Mouse (Mus musculus) ES-Bruce4 (cell line): ENCODE results near the gene Sly. TPM values are rescaled to one million over a fixed set of nuclear protein-coding genes. Genes with fewer than 3 reads are reported as not detected.
"Not testable (repeated sequence)": the region's sequence is repeated elsewhere in the genome, so short reads cannot be mapped to it uniquely, and the experiment has no call there.

Experiments
- H3K27ac ChIP-seq: 2 replicates; pipeline ENCODE4 v1.5.1; 2012; ENCODE audit warnings: low read length, inconsistent platforms; ENCODE audit not compliant: insufficient read depth
- H3K27me3 ChIP-seq: 2 replicates; pipeline ENCODE4 v1.6.1; 2012; ENCODE audit warnings: mild to moderate bottlenecking, low read length, inconsistent platforms; ENCODE audit not compliant: control insufficient read depth, poor library complexity, insufficient read depth, severe bottlenecking
- H3K36me3 ChIP-seq: 2 replicates; pipeline ENCODE4 v1.6.1; 2012; ENCODE audit warnings: inconsistent platforms, mild to moderate bottlenecking, low read length, moderate library complexity; ENCODE audit not compliant: control insufficient read depth, poor library complexity, insufficient read depth, severe bottlenecking
- H3K4me1 ChIP-seq: one replicate; pipeline ENCODE4 v1.8.1; 2011; ENCODE audit warnings: low read length; ENCODE audit not compliant: control insufficient read depth, insufficient read depth
- H3K4me3 ChIP-seq: 2 replicates; pipeline ENCODE4 v1.5.1; 2011; ENCODE audit warnings: low read depth, mild to moderate bottlenecking, low read length
- H3K9ac ChIP-seq: 2 replicates; pipeline ENCODE4 v1.6.1; 2012; ENCODE audit warnings: low read depth, mild to moderate bottlenecking, inconsistent platforms; ENCODE audit not compliant: poor library complexity, severe bottlenecking
- H3K9me3 ChIP-seq: replicated peaks from 2 replicates; pipeline ENCODE4 v1.6.1; 2012; ENCODE audit warnings: mild to moderate bottlenecking, low read length, inconsistent platforms; ENCODE audit not compliant: control insufficient read depth, poor library complexity, insufficient read depth, severe bottlenecking
- polyA plus RNA-seq: library from polyadenylated mRNA; stranded (reverse); fragments of >200 nt; gene quantifications from 2 replicates; pipeline ENCODE4 v1.2.4, GENCODE M21; 2011; ENCODE audit warnings: low read depth; ENCODE audit not compliant: missing spikeins, insufficient read depth, insufficient read length

Gene Sly
- not detected in 2 replicates for polyA plus RNA-seq

DNA sequence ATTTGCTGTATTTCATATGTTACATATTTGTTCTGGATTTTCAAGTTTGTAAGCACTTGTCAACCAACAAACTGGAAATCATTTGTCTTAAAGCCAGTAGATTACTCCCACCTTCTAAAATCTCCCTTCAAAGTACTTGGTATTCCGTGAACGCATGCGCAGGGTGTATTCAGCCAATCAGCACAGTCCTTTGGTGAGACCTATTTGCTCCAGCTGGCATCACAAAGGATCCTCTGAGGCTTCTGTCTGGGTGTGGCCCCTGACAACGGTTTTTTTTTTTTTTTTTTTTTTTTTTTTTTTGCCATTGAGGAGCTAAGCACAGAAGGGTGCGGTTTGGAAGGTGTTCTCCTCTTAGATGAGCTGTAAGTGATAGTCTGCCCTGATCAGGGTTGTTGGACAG is at the start of gene Sly:
TSS of gene Sly (plus strand) at position 301 of the 400 bp plus-strand sequence.
- H3K4me3 ChIP-seq, H3K9me3 ChIP-seq, H3K36me3 ChIP-seq, H3K27ac ChIP-seq, H3K9ac ChIP-seq, H3K27me3 ChIP-seq, H3K4me1 ChIP-seq: not testable (repeated sequence)
